Comparison of ENCODE assay signal across 13 mouse cellular contexts in genomic region chr8:107545621-107546152, GRCm38 (mm10). TPM values are rescaled to one million over a fixed set of nuclear protein-coding genes. Genes with fewer than 3 reads are reported as not detected.
DNase-seq lines count a peak whose midpoint lies in the region; ATAC-seq and TF ChIP-seq lines count a peak whose summit lies in the region.
"Had no signal": no experiment of that assay in that cellular context is flagged by ENCODE, and none has a peak within 500 bp of the region (broad histone marks: within the 10 kb centered on the region; RNA-seq: fewer than 3 reads in every experiment).

No protein-coding gene starts in this region.

- ATAC-seq in limb, embryonic 11.5 days (ENCODE audit: insufficient number of reproducible peaks, low FRiP score, low TSS enrichment, low read depth), result no peak

- H3K9ac ChIP-seq in limb, embryonic 11.5 days (ENCODE audit: low read length), result peak overlapping the region; percentile 75
- H3K9ac ChIP-seq: liver, embryonic 13.5 days; midbrain, embryonic 12.5 days; stomach, embryonic 15.5 days had no signal

- 86% methylated on average over 11 of the region's 11 CpGs for WGBS in heart, embryonic 10.5 days
- 93% methylated on average over 11 of the region's 11 CpGs for WGBS in limb, embryonic 11.5 days

- H3K27me3 ChIP-seq in heart, embryonic 10.5 days (ENCODE audit: insufficient read depth, poor library complexity, severe bottlenecking), result no peaks in the 10 kb centered on the region
- H3K27me3 ChIP-seq in limb, embryonic 11.5 days (ENCODE audit: control insufficient read depth, insufficient read depth, low read length), result no peaks in the 10 kb centered on the region
- H3K27me3 ChIP-seq: liver, embryonic 13.5 days; midbrain, embryonic 12.5 days; Patski; stomach, embryonic 15.5 days had no signal

- H3K36me3 ChIP-seq in heart, embryonic 10.5 days, result peaks cover 32% of the 10 kb centered on the region
- peaks cover 5% of the 10 kb centered on the region; the same call in 1 of the 2 replicates for H3K36me3 ChIP-seq in limb, embryonic 11.5 days (ENCODE audit: control insufficient read depth, insufficient read depth, low read length)
- H3K36me3 ChIP-seq: stomach, embryonic 15.5 days had no signal

- peaks cover 37% of the 10 kb centered on the region for H3K4me1 ChIP-seq in heart, embryonic 10.5 days
- peaks cover 2% of the 10 kb centered on the region; the same call in 1 of the 2 replicates for H3K4me1 ChIP-seq in limb, embryonic 11.5 days (ENCODE audit: control insufficient read depth, insufficient read depth, low read length)

- peak overlapping the region; percentile 38 for H3K4me2 ChIP-seq in limb, embryonic 11.5 days (ENCODE audit: low read depth, severe bottlenecking)
- H3K4me2 ChIP-seq: liver, embryonic 13.5 days; midbrain, embryonic 12.5 days; stomach, embryonic 15.5 days had no signal

- peak overlapping the region; percentile 69; the same call in 1 of the 2 replicates for H3K27ac ChIP-seq in heart, embryonic 10.5 days
- peak overlapping the region; percentile 49 for H3K27ac ChIP-seq in layer of hippocampus, adult 2 months
- H3K27ac ChIP-seq in limb, embryonic 11.5 days (replicated peaks; ENCODE audit: low read depth, low read length), result peak overlapping the region; percentile 80
- H3K27ac ChIP-seq: liver, embryonic 13.5 days had no signal

- no peak for TF ChIP-seq CTCF in layer of hippocampus, adult 2 months (conservative IDR thresholded peaks at IDR 0.05)

- no peak overlapping the region for H3K4me3 ChIP-seq in heart, embryonic 10.5 days
- H3K4me3 ChIP-seq in layer of hippocampus, adult 2 months, result no peak overlapping the region; the same call in 1 of the 2 replicates
- peak overlapping the region; percentile 34 for H3K4me3 ChIP-seq in limb, embryonic 11.5 days (ENCODE audit: low read depth, low read length)
- H3K4me3 ChIP-seq: liver, embryonic 13.5 days; midbrain, embryonic 12.5 days; stomach, embryonic 15.5 days had no signal

- no peaks in the 10 kb centered on the region for H3K9me3 ChIP-seq in heart, embryonic 10.5 days
- no peaks in the 10 kb centered on the region for H3K9me3 ChIP-seq in limb, embryonic 11.5 days (ENCODE audit: control insufficient read depth, low read length)
- H3K9me3 ChIP-seq: liver, embryonic 13.5 days; midbrain, embryonic 12.5 days; stomach, embryonic 15.5 days had no signal

- DNase-seq in heart, embryonic 10.5 days (ENCODE audit: low spot score), result peak; percentile 67
- DNase-seq in heart, postnatal 4 days, result no peak
- DNase-seq in layer of hippocampus, adult 2 months (ENCODE audit: low spot score in 2 of 2), result no peak
- DNase-seq in layer of hippocampus, adult 18-20 months (ENCODE audit: low spot score in 2 of 2), result no peak
- peak; percentile 26 for DNase-seq in Muller cell, postnatal 12 days (ENCODE audit: inconsistent ontology term)
- DNase-seq in limb, embryonic 11.5 days (ENCODE audit: low spot score), result no peak
- DNase-seq in cerebellum, postnatal 36 days, result no peak
- DNase-seq in ovary, postnatal 10 days (ENCODE audit: low spot score), result no peak
- DNase-seq: adrenal gland, adult 8-10 months; liver, embryonic 13.5 days had no signal

RNA-seq across cellular contexts. Expression of gene Psmd7, which starts 42.6 kb away (rescaled TPM):
- polyA plus RNA-seq in heart, embryonic 10.5 days (2016; fragmentation: Nextera tagmentation; extraction: Ambion mirVana), result 248 and 324 TPM in 2 replicates
- total RNA-seq in heart, postnatal 4 days (2021), result 10 to 100 TPM; 86.7 to 90.6 TPM
- 100 to 1,000 TPM; 103 to 107 TPM for total RNA-seq in layer of hippocampus, adult 2 months (2021)
- total RNA-seq in layer of hippocampus, adult 18-20 months (2021), result 100 to 1,000 TPM; 108 to 113 TPM
- polyA plus RNA-seq in limb, embryonic 11.5 days (2014; fragmentation: Nextera tagmentation; extraction: Ambion mirVana), result 409 and 415 TPM in 2 replicates

Comparison
In these comparisons a context has a peak if more than half of its experiments do, and no peak if none do; other contexts are left out.
1. DNase-seq: peak in heart, embryonic 10.5 days (single experiment) and Muller cell, postnatal 12 days (single experiment); none in heart, postnatal 4 days (single experiment), layer of hippocampus, adult 2 months (0 of 2), layer of hippocampus, adult 18-20 months (0 of 2), limb, embryonic 11.5 days (single experiment), cerebellum, postnatal 36 days (0 of 2) and ovary, postnatal 10 days (single experiment).
2. Peak in every context shown above with its lines, with median percentiles within 50 percentile points of each other: H3K27ac ChIP-seq.